Mouse (Mus musculus): ENCODE measurements around the gene Irx1.

Irx1 gene

GRCm38 (mm10) chr13:71910361-71910760, 53.2 kb downstream of the Irx1 start:
- no peak for DNase-seq (ENCODE audit: low read depth, low spot score)

Measured in CD4-positive, CD25-positive, alpha-beta regulatory T cell, adult 2 months (primary cell).